ENCODE assay signal across 10 mouse cellular contexts in the genomic region with DNA sequence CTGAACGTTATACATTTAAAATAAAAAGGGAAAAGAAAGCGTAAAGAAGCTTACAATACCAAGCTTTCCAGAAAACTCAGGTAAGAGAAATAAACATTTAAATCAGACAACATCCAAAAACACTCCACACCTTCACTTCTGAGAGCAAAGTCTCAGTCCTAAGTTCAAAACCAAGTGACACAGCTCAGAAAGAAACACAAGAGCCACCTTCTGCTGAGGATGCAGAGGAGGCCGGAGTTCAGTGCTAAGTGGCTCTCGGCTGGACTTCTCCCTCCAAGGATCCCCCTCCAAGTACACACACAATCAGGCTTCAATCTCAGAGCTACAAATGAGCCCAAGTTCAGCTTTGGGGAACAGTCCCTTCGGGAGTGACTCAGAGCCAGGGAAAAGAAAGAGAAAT. TPM values are rescaled to one million over a fixed set of nuclear protein-coding genes. Genes with fewer than 3 reads are reported as not detected.
DNase-seq lines count a peak whose midpoint lies in the region; ATAC-seq and TF ChIP-seq lines count a peak whose summit lies in the region.
"Had no signal": no experiment of that assay in that cellular context is flagged by ENCODE, and none has a peak within 500 bp of the region (broad histone marks: within the 10 kb centered on the region; RNA-seq: fewer than 3 reads in every experiment).

No protein-coding gene starts in this region.

- no peaks in the 10 kb centered on the region for H3K9me3 ChIP-seq in lung, postnatal 0 days (ENCODE audit: low read length)
- no peaks in the 10 kb centered on the region for H3K9me3 ChIP-seq in limb, embryonic 13.5 days
- H3K9me3 ChIP-seq in stomach, embryonic 16.5 days (replicated peaks; ENCODE audit: control insufficient read depth, low read length): no peaks in the 10 kb centered on the region

- no peak for TF ChIP-seq POLR2A in lung, adult 2 months (IDR thresholded peaks at IDR 0.05; ENCODE audit: borderline replicate concordance, extremely low read depth, low read depth, low read length)

- TF ChIP-seq CTCF in gastrocnemius, adult 2 months (IDR thresholded peaks at IDR 0.05): no peak
- no peak for TF ChIP-seq CTCF in lung, postnatal 0 days (IDR thresholded peaks at IDR 0.05)
- no peak for TF ChIP-seq CTCF in lung, adult 2 months (IDR thresholded peaks at IDR 0.05; ENCODE audit: insufficient read depth, low read length)

- peak overlapping the region; percentile 90 for H3K4me3 ChIP-seq in gastrocnemius, adult 2 months
- H3K4me3 ChIP-seq in lung, postnatal 0 days (ENCODE audit: low read depth, low read length): no peak overlapping the region
- H3K4me3 ChIP-seq in lung, adult 2 months (replicated peaks; ENCODE audit: extremely low read depth, low read depth, low read length): no peak overlapping the region
- peak overlapping the region; percentile 75; the same call in 1 of the 2 replicates for H3K4me3 ChIP-seq in limb, embryonic 13.5 days
- peak overlapping the region; percentile 22; the same call in 1 of the 2 replicates for H3K4me3 ChIP-seq in stomach, embryonic 16.5 days (replicated peaks; ENCODE audit: low read length)
- H3K4me3 ChIP-seq: erythroblast, embryonic 14.5 days had no signal

- no peaks in the 10 kb centered on the region for H3K36me3 ChIP-seq in lung, postnatal 0 days (ENCODE audit: insufficient read depth, low read length)
- H3K36me3 ChIP-seq in limb, embryonic 13.5 days: peaks cover 16% of the 10 kb centered on the region; the same call in 1 of the 2 replicates
- no peaks in the 10 kb centered on the region for H3K36me3 ChIP-seq in stomach, embryonic 16.5 days (ENCODE audit: control insufficient read depth, insufficient read depth, low read length)

- no peak for DNase-seq in gastrocnemius, adult 2 months
- DNase-seq in gastrocnemius, postnatal 10 days: no peak
- no peak for DNase-seq in lung, postnatal 0 days (ENCODE audit: low spot score)
- DNase-seq in lung, adult 2 months: no peak
- DNase-seq in cerebellum, postnatal 4 days (ENCODE audit: low spot score in 2 of 2): no peak
- DNase-seq in cerebellum, postnatal 36 days: no peak
- DNase-seq: thymus, adult 18-20 months had no signal

- intact Hi-C loops in gastrocnemius, adult 2 months (cut with DNase I): no loop called here

- peaks cover 28% of the 10 kb centered on the region; the same call in 1 of the 2 replicates for H3K4me1 ChIP-seq in lung, postnatal 0 days (ENCODE audit: insufficient read depth, low read depth, low read length)
- H3K4me1 ChIP-seq in lung, adult 2 months (ENCODE audit: control insufficient read depth, insufficient read depth, low read length): peaks cover 22% of the 10 kb centered on the region
- peaks cover 59% of the 10 kb centered on the region for H3K4me1 ChIP-seq in limb, embryonic 13.5 days
- peaks cover 54% of the 10 kb centered on the region for H3K4me1 ChIP-seq in stomach, embryonic 16.5 days (ENCODE audit: control insufficient read depth, insufficient read depth, low read length)

- no peaks in the 10 kb centered on the region for H3K27me3 ChIP-seq in lung, postnatal 0 days (replicated peaks; ENCODE audit: insufficient read depth, low read length)
- H3K27me3 ChIP-seq in limb, embryonic 13.5 days: no peaks in the 10 kb centered on the region
- no peaks in the 10 kb centered on the region for H3K27me3 ChIP-seq in stomach, embryonic 16.5 days (ENCODE audit: control insufficient read depth, insufficient read depth, low read length)

- peak overlapping the region; percentile 96 for H3K4me2 ChIP-seq in lung, postnatal 0 days (replicated peaks; ENCODE audit: low read depth, low read length)
- peak overlapping the region; percentile 98 for H3K4me2 ChIP-seq in limb, embryonic 13.5 days (replicated peaks)
- H3K4me2 ChIP-seq in stomach, embryonic 16.5 days (ENCODE audit: low read depth, low read length): peak overlapping the region; percentile 97

- WGBS in lung, postnatal 0 days: 65% methylated on average over 5 of the region's 5 CpGs
- 53% methylated on average over 5 of the region's 5 CpGs for WGBS in lung, adult 2 months
- 84% methylated on average over 5 of the region's 5 CpGs for WGBS in limb, embryonic 13.5 days
- 67% methylated on average over 5 of the region's 5 CpGs for WGBS in stomach, embryonic 16.5 days

- peak overlapping the region; percentile 86; the same call in 1 of the 2 replicates for H3K27ac ChIP-seq in gastrocnemius, adult 2 months
- no peak overlapping the region for H3K27ac ChIP-seq in lung, postnatal 0 days (ENCODE audit: low read length)
- H3K27ac ChIP-seq in limb, embryonic 13.5 days: no peak overlapping the region
- H3K27ac ChIP-seq in stomach, embryonic 16.5 days (ENCODE audit: low read length): no peak overlapping the region

- ATAC-seq in lung, postnatal 0 days: no peak
- no peak for ATAC-seq in limb, embryonic 13.5 days (ENCODE audit: low FRiP score, low read depth)
- ATAC-seq in stomach, embryonic 16.5 days (ENCODE audit: insufficient read depth, low FRiP score): no peak

- no peak for TF ChIP-seq EP300 in lung, postnatal 0 days (IDR thresholded peaks at IDR 0.05)

- no peak overlapping the region for H3K9ac ChIP-seq in lung, postnatal 0 days (replicated peaks; ENCODE audit: low read depth)
- H3K9ac ChIP-seq in limb, embryonic 13.5 days: peak overlapping the region; percentile 82; the same call in 1 of the 2 replicates
- H3K9ac ChIP-seq in stomach, embryonic 16.5 days (ENCODE audit: low read length): peak overlapping the region; percentile 16; the same call in 1 of the 2 replicates

RNA-seq across cellular contexts. Expression of gene Zcchc14, which starts 3.3 kb away (rescaled TPM):
- total RNA-seq in gastrocnemius, adult 2 months (2021): 10 to 100 TPM; 18.8 to 22.3 TPM
- total RNA-seq in gastrocnemius, postnatal 10 days (2021): 10 to 100 TPM; 25.0 to 33.1 TPM
- 11.1 and 14.7 TPM in 2 replicates for polyA plus RNA-seq in lung, postnatal 0 days (2015; fragmentation: Nextera tagmentation; extraction: Ambion mirVana)
- polyA plus RNA-seq in lung, adult 2 months (2012; rRNA removed): 40.8 and 50.9 TPM in 2 replicates
- polyA plus RNA-seq in limb, embryonic 13.5 days (2015; fragmentation: Nextera tagmentation; extraction: Ambion mirVana): 18.4 and 20.1 TPM in 2 replicates
- 13.2 and 13.3 TPM in 2 replicates for polyA plus RNA-seq in stomach, embryonic 16.5 days (2015; fragmentation: Nextera tagmentation; extraction: Ambion mirVana)
- polyA plus RNA-seq: erythroblast, embryonic 14.5 days had no signal

RNA-seq across cellular contexts. Expression of gene Map1lc3b, which starts 59.3 kb away (rescaled TPM):
- 100 to 1,000 TPM; 166 to 175 TPM for total RNA-seq in gastrocnemius, adult 2 months (2021)
- 100 to 1,000 TPM; 101 to 106 TPM for total RNA-seq in gastrocnemius, postnatal 10 days (2021)
- polyA plus RNA-seq in lung, postnatal 0 days (2015; fragmentation: Nextera tagmentation; extraction: Ambion mirVana): 411 and 449 TPM in 2 replicates
- 106 and 140 TPM in 2 replicates for polyA plus RNA-seq in lung, adult 2 months (2012; rRNA removed)
- 189 and 193 TPM in 2 replicates for polyA plus RNA-seq in limb, embryonic 13.5 days (2015; fragmentation: Nextera tagmentation; extraction: Ambion mirVana)
- polyA plus RNA-seq in stomach, embryonic 16.5 days (2015; fragmentation: Nextera tagmentation; extraction: Ambion mirVana): 179 and 207 TPM in 2 replicates

Comparison
In these comparisons a context has a peak if more than half of its experiments do, and no peak if none do; other contexts are left out.
1. H3K4me3 ChIP-seq: peak in gastrocnemius, adult 2 months (single experiment), limb, embryonic 13.5 days (single experiment) and stomach, embryonic 16.5 days (single experiment); none in lung, postnatal 0 days (single experiment) and lung, adult 2 months (single experiment).
2. Peak in every context shown above with its lines, with median percentiles within 50 percentile points of each other: H3K4me2 ChIP-seq.